Mouse (Mus musculus) adipocyte (in vitro differentiated cells): ENCODE results near the gene Fbxw17.
A peak's percentile ranks its signal among the peaks of the same experiment; 100 is the strongest.
"Not testable (repeated sequence)": the region's sequence is repeated elsewhere in the genome, so short reads cannot be mapped to it uniquely, and the experiment has no call there.

Experiments
- DNase-seq: peaks from one replicate; pipeline ENCODE4 v3.0.0-alpha.2; 2016; ENCODE audit warnings: low spot score

Gene Fbxw17

GRCm38 (mm10) chr13:50417389-50418183 is at the start of gene Fbxw17:
Fbxw17 (plus strand) TSS chr13:50417864.
- DNase-seq, result peak; percentile 90

DNA sequence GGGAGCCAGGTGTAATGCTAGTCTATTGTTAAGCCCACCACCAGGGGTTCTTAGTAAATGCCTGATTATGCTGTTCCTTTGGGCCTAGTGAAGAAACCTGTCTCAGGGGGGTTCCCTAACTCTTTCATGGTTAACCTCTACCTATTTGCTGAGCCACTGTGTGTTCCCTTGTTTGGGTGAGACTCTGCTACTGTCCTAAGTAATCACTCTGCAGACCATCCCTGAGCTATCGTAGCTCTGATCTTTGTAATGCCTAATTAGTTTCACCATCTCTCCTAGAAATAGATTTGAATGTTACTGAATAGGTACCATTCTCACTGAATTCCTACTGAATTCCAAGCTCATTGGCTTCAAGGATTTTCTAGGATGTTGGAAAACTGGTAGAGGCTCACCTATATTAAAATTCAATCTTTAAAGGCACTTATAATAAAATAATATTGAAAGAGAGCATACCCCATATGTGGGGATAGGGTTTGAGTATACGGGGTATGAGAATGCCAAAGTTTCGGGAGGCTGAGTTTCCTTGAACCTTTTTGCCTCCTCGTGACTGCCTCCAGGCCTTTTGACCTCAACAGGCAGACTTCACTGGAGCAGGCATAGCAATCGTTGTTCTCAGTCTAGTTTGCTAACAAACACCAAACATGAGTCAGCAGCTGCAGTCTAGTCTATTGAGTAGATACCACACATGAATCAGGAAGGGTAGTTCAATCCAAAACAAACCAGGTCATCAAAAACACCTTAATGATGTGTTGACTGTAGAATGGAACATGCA is 44.5 kb upstream of the Fbxw17 start:
- not testable (repeated sequence) for DNase-seq

- DNase-seq, result not testable (repeated sequence)
Measured at GRCm38 (mm10) chr13:50389146-50389545, 28.5 kb upstream of the Fbxw17 start.

- DNase-seq, result no peak
Measured at GRCm38 (mm10) chr13:50418421-50418820, 757 bp downstream of the Fbxw17 start.

GRCm38 (mm10) chr13:50423625-50424209 is 6.1 kb downstream of the Fbxw17 start:
- no peak for DNase-seq

DNA sequence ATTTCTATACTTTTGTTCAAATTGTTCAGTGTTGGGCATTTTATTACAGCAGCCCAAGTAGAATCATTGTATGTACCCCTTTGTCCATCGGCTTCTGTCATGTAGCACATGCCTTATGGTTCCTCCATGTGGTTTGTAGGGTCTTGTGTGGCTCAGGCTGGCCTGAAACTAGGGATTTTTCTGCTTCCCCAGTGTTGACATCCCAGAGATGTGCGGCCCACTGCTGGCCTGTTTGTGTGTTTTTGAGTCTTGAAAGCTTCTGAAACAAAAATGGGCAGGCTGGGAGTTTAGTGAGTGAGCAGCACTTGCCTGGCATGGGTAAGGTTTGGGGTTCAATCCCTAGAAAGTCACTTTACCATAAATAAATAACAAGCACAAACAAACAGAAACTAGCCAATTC is 6.9 kb downstream of the Fbxw17 start:
- no peak for DNase-seq

- DNase-seq, result no peak
Measured at GRCm38 (mm10) chr13:50426686-50427085, 9.0 kb downstream of the Fbxw17 start.

DNA sequence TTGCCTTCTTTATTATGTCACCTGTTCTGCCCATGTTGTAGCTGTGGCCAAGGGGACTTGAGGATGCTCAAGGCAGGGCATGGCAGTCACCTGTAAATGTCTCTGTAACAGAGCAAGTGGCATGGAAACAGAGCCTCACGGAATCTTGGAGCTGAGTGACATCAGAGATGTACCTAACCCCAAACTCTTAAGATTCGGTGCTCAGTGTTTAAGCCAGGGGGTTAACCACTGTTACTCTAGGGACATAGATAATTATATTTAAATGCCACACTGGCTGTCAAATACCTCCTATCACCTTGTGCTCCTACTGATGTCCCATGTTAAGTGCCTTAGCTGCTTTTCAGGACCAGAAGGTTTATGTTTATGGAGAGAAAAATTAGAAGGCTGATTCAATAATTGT is 26.1 kb downstream of the Fbxw17 start, which contains the start of gene Gm47429:
Gene Gm47429, minus strand, starts transcription at position 101 of the 400 bp plus-strand sequence.
- DNase-seq, result no peak

GRCm38 (mm10) chr13:50445261-50445660 is 27.6 kb downstream of the Fbxw17 start:
- DNase-seq, result no peak

- not testable (repeated sequence) for DNase-seq
Measured at GRCm38 (mm10) chr13:50452266-50452665, 34.6 kb downstream of the Fbxw17 start.

DNA sequence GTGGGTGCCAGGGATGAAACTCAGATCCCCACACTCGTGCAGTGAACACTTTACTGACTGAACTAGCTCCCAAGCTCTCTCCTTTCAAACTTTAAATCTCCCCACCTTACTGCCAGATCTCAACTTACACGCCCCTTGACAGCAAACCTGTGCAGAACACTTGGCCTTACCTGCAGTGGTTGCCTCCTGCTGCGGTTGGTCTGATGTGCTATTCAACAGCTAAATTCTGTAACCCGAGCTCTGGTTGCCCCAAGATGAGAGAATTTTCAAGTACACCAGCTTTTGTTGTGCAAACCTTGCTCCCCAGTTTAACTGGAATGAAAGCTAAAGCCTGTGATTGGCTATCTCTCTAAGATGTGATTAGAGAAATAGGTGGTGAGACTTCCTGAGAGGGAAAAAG is 35.8 kb downstream of the Fbxw17 start:
- DNase-seq, result no peak

- not testable (repeated sequence) for DNase-seq
Measured at GRCm38 (mm10) chr13:50460433-50460832, 42.8 kb downstream of the Fbxw17 start.

- DNase-seq, result no peak
Measured at GRCm38 (mm10) chr13:50464621-50465562, 47.2 kb downstream of the Fbxw17 start.

DNA sequence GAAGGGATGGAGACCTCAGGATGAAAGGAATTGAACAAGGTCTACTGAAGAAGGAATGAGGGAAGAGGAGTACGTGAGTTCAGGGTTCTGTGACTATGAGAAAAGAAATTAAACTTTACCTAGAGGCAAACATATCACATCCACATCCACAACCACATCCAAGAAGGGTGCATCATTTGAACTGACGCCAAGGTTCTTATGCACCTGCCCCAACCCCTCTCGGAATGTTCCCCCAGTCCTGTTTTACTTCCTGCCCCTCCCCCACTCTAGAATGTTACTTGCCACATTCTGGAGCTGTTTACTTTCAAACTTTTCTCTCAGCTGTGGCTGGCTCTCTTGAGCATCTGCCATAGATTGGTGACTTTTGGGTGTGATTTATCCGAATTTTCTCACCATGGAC is 49.3 kb downstream of the Fbxw17 start, which contains the start of gene Nutm2:
Gene Nutm2, plus strand, starts transcription at position 301 of the 400 bp plus-strand sequence.
- no peak for DNase-seq
